Mouse (Mus musculus) embryonic fibroblast, embryonic 13.5 days (primary cell): ENCODE data around the gene Slc26a10.

ENCODE experiments used
- CTCF ChIP-seq: IDR thresholded peaks from 2 replicates; pipeline ENCODE4 v1.5.1; 2011; ENCODE audit warnings: mild to moderate bottlenecking, control low read depth, low read length, moderate library complexity, borderline replicate concordance; ENCODE audit not compliant: insufficient read depth
- POLR2A ChIP-seq: IDR thresholded peaks from 2 replicates; pipeline ENCODE4 v1.6.1; 2011; ENCODE audit warnings: low read depth, mild to moderate bottlenecking, control low read depth, low read length, moderate library complexity

DNA sequence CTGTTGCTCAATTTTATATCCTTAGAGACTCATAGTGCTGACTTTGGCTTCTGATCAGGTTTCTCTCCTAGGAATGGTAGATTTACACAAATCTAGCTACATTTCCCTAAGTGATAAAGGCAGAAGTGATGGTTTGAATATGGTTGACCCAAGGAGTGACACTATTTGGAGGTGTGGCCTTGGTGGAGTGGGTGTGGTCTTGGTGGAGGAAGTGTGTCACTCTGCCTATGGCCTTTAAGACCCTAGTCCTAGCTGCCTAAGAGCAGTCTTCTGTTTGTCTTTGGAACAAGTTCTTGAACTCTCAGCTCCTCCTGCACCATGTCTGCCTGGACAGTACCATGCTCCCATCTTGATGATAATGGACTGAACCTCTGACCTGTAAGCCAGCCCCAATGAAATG is 36.7 kb upstream of the Slc26a10 start:
- TF ChIP-seq CTCF (no peak), POLR2A (no peak)
